Mouse (Mus musculus) neural tube, embryonic 15.5 days (tissue): ENCODE data around the gene Gm17067. TPM values are rescaled to one million over a fixed set of nuclear protein-coding genes. Genes with fewer than 3 reads are reported as not detected.
"Not testable (repeated sequence)": the region's sequence is repeated elsewhere in the genome, so short reads cannot be mapped to it uniquely, and the experiment has no call there.

Experiments
- ATAC-seq: fragments of 200-750 bp; cut with Nextera tagmentation; 2 replicates; pipeline ENCODE4 v1.8.0; 2017; ENCODE audit warnings: mild to moderate bottlenecking, moderate TSS enrichment, moderate library complexity; ENCODE audit not compliant: low FRiP score
- H3K27ac ChIP-seq: fragments of 300-500 bp; sonication (generic); replicated peaks from 2 replicates; pipeline ENCODE4 v1.5.1; 2015; ENCODE audit warnings: mild to moderate bottlenecking, inconsistent platforms
- H3K27me3 ChIP-seq: fragments of 300-500 bp; sonication (generic); replicated peaks from 2 replicates; pipeline ENCODE4 v1.6.1; 2015; ENCODE audit warnings: inconsistent platforms
- H3K36me3 ChIP-seq: fragments of 300-500 bp; sonication (generic); 2 replicates; pipeline ENCODE4 v1.6.1; 2015; ENCODE audit warnings: inconsistent platforms
- H3K4me1 ChIP-seq: fragments of 300-500 bp; sonication (generic); 2 replicates; pipeline ENCODE4 v1.6.1; 2015; ENCODE audit warnings: inconsistent platforms
- H3K4me2 ChIP-seq: fragments of 300-500 bp; sonication (generic); 2 replicates; pipeline ENCODE4 v1.6.1; 2015; ENCODE audit warnings: inconsistent platforms, mild to moderate bottlenecking, moderate library complexity
- H3K4me3 ChIP-seq: fragments of 300-500 bp; sonication (generic); replicated peaks from 2 replicates; pipeline ENCODE4 v1.5.1; 2015; ENCODE audit warnings: mild to moderate bottlenecking, inconsistent platforms
- H3K9ac ChIP-seq: fragments of 300-500 bp; sonication (generic); replicated peaks from 2 replicates; pipeline ENCODE4 v1.6.1; 2015; ENCODE audit warnings: mild to moderate bottlenecking, inconsistent platforms
- H3K9me3 ChIP-seq: fragments of 300-500 bp; sonication (generic); replicated peaks from 2 replicates; pipeline ENCODE4 v1.6.1; 2016; ENCODE audit warnings: inconsistent platforms
- WGBS: fragments of 180-500 bp; shearing (Covaris S2); methylation state at CpG from one replicate; pipeline ENCODE4 v1.1.7; 2015; ENCODE audit warnings: mixed read lengths; 5-methylcytosine and 5-hydroxymethylcytosine counted together
- polyA plus RNA-seq: library from polyadenylated mRNA; unstranded; fragments of >200 nt; fragmentation: Nextera tagmentation; extraction: Ambion mirVana; gene quantifications from 2 replicates; pipeline ENCODE4 v1.2.1, GENCODE M21; 2015

Gm17067 gene
- not detected in 2 replicates for polyA plus RNA-seq

GRCm38 (mm10) chr7:42726917-42727316 is at the start of gene Gm17067:
Gene Gm17067 (minus strand): TSS chr7:42727017.
- H3K9me3 ChIP-seq, H3K4me1 ChIP-seq, ATAC-seq, H3K9ac ChIP-seq, H3K27me3 ChIP-seq, H3K27ac ChIP-seq, H3K4me2 ChIP-seq, H3K4me3 ChIP-seq, H3K36me3 ChIP-seq: not testable (repeated sequence)
- 89% methylated on average over 4 of the region's 4 CpGs for WGBS

- H3K4me2 ChIP-seq, result no peak overlapping the region
- no peak overlapping the region for H3K4me3 ChIP-seq
- no peak for ATAC-seq
- 52% methylated on average over 20 of the region's 20 CpGs for WGBS
- H3K9ac ChIP-seq, result no peak overlapping the region
- H3K27me3 ChIP-seq, result no peaks in the 10 kb centered on the region
- H3K36me3 ChIP-seq, result no peaks in the 10 kb centered on the region
- H3K9me3 ChIP-seq, result no peaks in the 10 kb centered on the region
- H3K4me1 ChIP-seq, result no peaks in the 10 kb centered on the region
- H3K27ac ChIP-seq, result no peak overlapping the region
Observed at GRCm38 (mm10) chr7:42749836-42750235, 23.0 kb upstream of the Gm17067 start.

- Histone ChIP-seq H3K27ac (no peak overlapping the region), H3K4me1 (no peaks in the 10 kb centered on the region), H3K9ac (no peak overlapping the region), H3K9me3 (no peaks in the 10 kb centered on the region), H3K36me3 (no peaks in the 10 kb centered on the region), H3K4me2 (no peak overlapping the region), H3K27me3 (no peaks in the 10 kb centered on the region), H3K4me3 (no peak overlapping the region)
- no peak for ATAC-seq
- 90% methylated on average over 10 of the region's 10 CpGs for whole genome bisulfite sequencing
Observed at GRCm38 (mm10) chr7:42738536-42739210, 11.9 kb upstream of the Gm17067 start.

GRCm38 (mm10) chr7:42693251-42693650 is 33.6 kb downstream of the Gm17067 start:
- H3K27me3 ChIP-seq, H3K36me3 ChIP-seq, H3K9me3 ChIP-seq, H3K4me1 ChIP-seq: not testable (repeated sequence)
- under 1% methylated on average over 4 of the region's 4 CpGs for WGBS
- Histone ChIP-seq H3K9ac (peak overlapping the region; percentile 63), H3K27ac (peak overlapping the region; percentile 81), H3K4me3 (peak overlapping the region; percentile 59), H3K4me2 (peak overlapping the region; percentile 63)
- 0 out of 2 replicates have a peak, but pooled peaks have one; percentile 23 for ATAC-seq

- Histone ChIP-seq H3K4me3 (peak within 1 kb of the TSS; percentile 59), H3K9ac (peak within 1 kb of the TSS; percentile 63), H3K4me2 (peak within 1 kb of the TSS; percentile 63), H3K27ac (peak within 1 kb of the TSS; percentile 81)
- not testable (repeated sequence) for H3K4me1 ChIP-seq, H3K9me3 ChIP-seq, H3K36me3 ChIP-seq, H3K27me3 ChIP-seq
- WGBS, result under 1% methylated on average over 23 of the region's 23 CpGs
- peak; percentile 99 for ATAC-seq
Observed at GRCm38 (mm10) chr7:42692362-42693158, 34.3 kb downstream of the Gm17067 start, which contains the start of gene Zfp975. Gene Zfp975 (minus strand): TSS chr7:42692742.

- H3K9me3 ChIP-seq, result peaks cover 19% of the 10 kb centered on the region
- H3K4me1 ChIP-seq, ATAC-seq, H3K4me2 ChIP-seq, H3K36me3 ChIP-seq, H3K4me3 ChIP-seq, H3K27ac ChIP-seq, H3K27me3 ChIP-seq, H3K9ac ChIP-seq: not testable (repeated sequence)
- 96% methylated on average over 6 of the region's 6 CpGs for WGBS
Observed at GRCm38 (mm10) chr7:42680081-42680480, 46.7 kb downstream of the Gm17067 start.

GRCm38 (mm10) chr7:42679646-42680045 is 47.2 kb downstream of the Gm17067 start:
- peaks cover 16% of the 10 kb centered on the region for H3K9me3 ChIP-seq
- not testable (repeated sequence) for ATAC-seq, H3K4me1 ChIP-seq, H3K9ac ChIP-seq, H3K36me3 ChIP-seq, H3K4me2 ChIP-seq, H3K27me3 ChIP-seq, H3K27ac ChIP-seq, H3K4me3 ChIP-seq

GRCm38 (mm10) chr7:42660140-42660539 is 66.7 kb downstream of the Gm17067 start:
- 69% methylated on average over 5 of the region's 5 CpGs for WGBS
- H3K36me3 ChIP-seq, result peaks cover 26% of the 10 kb centered on the region
- H3K4me1 ChIP-seq, H3K4me3 ChIP-seq, H3K9me3 ChIP-seq, H3K4me2 ChIP-seq, H3K27me3 ChIP-seq, H3K27ac ChIP-seq, ATAC-seq, H3K9ac ChIP-seq: not testable (repeated sequence)

Other genes starting within 250 kb of the Gm17067 start
- 12.3 and 13.0 TPM in 2 replicates for gene Zfp141, start 221.3 kb downstream of the Gm17067 start, polyA plus RNA-seq
- gene Gm21028, start 148.4 kb downstream of the Gm17067 start, polyA plus RNA-seq, result not detected in 2 replicates
- gene Zfp977, start 134.5 kb downstream of the Gm17067 start, polyA plus RNA-seq, result 2.1 and 2.6 TPM in 2 replicates
- 2.5 and 2.6 TPM in 2 replicates for gene Zfp976, start 84.4 kb downstream of the Gm17067 start, polyA plus RNA-seq
- 6.5 and 6.7 TPM in 2 replicates for gene Zfp975, start 34.3 kb downstream of the Gm17067 start, polyA plus RNA-seq
- gene Vmn2r62, start 66.5 kb upstream of the Gm17067 start, polyA plus RNA-seq, result not detected in 2 replicates
- not detected in 2 replicates for gene Gm2381, start 140.2 kb upstream of the Gm17067 start, polyA plus RNA-seq
- not detected in 2 replicates for gene Vmn2r63, start 206.8 kb upstream of the Gm17067 start, polyA plus RNA-seq